Mouse (Mus musculus): ENCODE data around the gene Slc5a11.

Slc5a11 gene

DNA sequence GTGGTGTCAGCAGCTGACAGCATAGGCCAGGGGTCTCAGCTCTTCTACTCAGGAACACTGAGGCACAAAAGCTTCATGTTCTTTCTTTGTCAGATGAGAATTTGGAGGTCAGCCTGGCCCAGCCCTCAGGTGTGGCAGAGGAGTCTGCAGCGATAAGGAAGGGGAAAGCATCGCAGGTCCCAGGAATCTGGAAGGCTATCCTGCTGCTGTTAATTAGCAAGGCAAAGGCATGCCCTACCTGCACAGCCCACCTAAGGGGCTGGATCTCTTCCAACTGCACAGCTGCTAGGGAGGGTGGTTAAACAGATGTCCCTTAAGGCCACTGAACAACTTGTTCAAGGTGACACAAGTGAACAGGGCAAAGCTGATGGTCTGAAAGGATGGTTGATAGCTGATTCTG is 558 bp downstream of the Slc5a11 start:
- DNase-seq: no peak

DNA sequence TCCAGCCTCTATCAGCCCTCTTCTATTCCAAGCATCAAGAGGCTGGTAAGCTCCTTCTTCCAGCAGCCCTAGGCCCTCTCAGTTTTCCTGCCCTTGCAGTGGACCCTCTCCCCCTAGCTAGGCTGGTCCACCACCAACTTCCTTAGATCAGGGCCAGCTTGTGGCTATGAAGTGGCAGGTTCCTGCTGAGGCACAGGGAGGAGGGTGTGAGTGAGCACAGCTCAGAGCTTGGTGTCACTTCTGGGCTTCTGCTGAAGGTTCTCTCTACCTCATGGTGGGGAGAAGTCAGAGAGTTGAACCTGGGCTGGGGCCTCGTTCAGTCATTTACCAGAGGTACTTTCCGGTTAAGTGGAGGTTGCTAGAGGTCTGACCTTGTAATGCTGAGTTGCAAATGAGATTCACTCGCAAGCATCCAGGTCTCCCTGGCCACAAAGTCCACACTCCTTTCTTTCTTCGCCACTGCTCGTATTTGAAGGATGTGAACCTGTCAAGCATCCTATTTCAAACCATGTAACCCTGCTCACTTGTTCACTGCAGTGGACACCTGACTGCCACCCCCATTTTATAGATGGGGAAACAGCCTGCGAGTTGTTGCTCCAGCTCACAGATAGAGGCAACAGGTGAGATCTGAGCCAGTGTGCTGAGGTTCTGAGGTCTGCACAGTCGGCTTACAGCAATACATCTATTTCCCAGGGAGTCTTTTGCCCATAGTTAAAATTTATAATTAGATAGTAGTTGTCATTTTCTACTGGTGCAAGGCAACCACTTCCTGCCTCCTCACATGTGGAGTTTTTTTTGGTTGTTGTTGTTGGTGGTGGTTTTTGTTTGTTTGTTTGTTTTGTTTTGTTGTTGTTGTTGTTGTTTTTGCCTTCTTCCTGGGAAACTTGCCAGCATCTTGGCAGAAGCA is 3.1 kb downstream of the Slc5a11 start:
- DNase-seq: no peak

DNA sequence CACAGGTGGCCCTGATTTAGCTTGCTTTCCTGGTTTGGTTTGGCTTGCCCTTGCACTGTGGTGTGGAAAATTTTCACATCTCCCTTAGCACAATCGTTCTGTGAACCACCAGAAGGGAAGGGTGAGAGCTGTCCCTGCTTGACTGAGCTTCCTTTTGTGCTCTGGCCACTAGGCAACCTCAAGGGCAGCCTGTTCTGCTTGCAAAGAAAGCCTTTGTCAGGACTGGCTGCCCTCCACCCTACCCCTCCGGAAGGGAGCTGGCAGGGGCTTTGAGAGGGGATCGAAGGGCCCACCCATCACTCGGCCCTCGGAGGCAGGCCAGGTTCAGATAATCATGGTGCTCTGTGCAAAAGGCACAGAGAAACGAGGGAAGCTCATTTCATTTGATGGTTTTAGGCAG is 4.0 kb downstream of the Slc5a11 start:
- DNase-seq: no peak

DNA sequence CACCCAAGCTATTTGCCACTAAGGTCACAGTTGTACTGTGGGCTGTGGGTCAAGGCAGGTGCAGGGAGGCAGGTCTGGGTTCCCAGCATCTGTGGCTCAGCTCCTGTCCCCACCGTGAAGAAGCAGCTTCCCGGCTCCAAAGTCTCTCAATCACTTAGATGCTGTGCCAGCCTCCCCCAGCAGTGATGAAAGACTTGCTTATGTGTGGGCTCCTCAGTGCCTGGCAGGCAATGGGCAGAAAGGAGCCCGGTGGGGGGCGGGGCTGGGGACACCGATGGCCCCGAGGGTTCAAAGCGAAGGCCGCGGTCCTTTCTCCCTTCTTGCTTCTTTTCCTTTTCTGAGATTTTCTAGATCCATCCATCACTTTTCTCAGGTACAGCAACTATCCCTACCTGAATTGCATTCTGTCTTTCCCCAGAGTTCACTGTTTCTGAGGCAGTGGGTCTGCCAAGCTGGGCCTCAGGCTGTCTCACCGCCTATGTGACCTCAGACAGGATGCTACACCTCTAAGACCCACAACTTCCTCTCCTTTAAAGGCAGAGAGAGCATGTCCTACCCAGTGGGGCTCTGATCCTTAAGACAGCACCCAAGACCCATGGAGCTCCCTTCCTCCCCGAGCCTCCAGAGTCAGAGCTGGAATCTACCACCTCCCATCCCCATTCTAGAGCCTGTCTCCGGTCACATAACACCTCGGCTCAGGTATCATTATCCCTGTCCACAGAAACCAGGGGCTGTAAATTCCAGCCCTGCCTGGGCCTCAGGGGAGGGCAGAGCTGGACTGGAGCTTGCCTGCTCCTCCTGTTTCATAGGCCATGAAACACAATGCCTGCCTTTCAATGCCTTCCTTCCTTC is 5.4 kb downstream of the Slc5a11 start:
- DNase-seq: no peak

DNA sequence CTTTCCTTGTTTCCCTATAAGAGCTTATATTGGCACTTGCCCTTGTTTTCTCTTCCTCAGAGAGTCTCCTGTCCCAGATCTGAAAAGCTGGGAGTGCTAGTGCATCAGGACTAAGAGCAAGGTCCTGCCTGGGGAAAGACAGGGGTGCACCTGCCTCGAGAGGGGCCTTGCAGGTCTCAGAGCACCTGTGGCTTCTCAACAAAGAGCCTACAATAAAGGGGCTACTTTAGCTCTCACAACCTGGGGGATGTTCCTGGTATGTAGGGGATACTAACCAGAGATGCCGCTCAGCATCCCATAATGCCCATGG is 6.0 kb downstream of the Slc5a11 start:
- DNase-seq: no peak

DNA sequence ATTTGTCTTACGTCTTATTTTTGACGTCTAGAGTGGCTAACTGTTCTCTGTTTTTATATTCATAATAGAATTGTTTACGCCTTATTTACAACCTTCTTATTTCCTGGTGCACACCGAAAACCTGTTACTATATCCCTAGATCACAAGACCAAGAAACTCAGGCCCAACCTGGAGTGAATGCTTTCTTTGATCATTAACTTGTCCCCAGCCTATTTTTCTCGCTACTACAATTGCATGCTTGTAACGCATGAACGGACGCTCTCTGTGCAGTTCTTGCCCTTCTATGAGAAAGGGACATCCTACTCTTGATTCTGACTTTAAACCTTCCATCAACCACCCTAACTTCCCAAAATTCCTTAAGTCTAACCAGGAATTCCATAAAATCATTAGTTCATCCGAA is 9.5 kb downstream of the Slc5a11 start:
- no peak for DNase-seq

DNA sequence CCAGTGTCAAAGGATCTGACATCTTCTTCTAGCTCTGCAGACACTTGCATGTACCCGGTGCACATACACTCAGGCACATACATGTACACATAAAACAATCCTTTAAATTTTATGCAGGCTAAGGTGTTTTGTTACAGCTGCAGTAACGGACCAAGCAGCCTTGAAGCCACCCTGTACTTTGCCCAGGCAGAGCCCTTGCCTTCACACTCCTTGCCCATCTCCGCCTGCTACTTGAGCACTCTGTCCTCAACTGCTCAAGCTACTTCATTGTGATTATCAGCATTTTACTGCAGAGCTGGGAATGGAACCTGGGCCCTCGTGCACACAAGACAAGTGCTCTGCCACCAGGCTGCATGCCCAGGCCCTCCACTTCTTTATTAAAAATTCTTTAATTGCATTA is 10.6 kb downstream of the Slc5a11 start:
- no peak for DNase-seq

DNA sequence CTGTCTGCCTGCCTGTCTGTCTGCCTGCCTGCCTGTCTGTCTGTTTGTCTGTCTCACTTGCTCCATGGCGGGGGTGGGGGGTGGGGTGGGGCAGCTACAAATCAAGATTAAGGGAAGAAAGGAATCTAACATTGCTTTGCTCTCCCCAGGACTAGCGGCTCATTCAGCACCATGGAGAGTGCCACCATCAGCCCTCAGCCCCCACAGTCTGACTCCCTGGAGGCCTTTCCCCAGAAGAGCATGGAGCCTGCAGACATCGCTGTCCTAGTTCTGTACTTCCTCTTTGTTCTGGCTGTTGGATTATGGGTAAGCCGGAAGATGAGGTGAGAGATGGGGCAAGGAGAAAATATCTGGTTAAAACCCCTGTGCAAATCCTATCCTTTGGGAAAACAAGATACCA is 20.9 kb downstream of the Slc5a11 start:
- DNase-seq: no peak

DNA sequence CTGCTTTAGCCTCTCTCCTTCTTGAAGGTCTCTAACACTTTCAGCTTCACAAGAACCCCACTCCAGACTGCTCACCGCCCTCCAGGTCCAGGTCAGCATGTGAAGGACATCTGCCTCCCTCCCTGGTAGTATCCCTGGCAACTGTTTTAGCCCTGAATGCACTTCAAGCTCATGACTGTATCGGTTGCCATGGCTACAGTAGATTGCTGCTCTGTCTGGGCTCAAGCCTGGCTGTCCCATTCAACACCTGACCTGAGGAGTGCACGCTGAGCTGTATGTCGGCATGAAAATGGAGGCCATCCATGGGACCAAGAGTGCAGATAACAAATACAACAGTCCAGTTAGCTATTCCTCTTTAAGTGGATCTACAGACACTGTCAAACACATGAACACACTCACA is 24.0 kb downstream of the Slc5a11 start:
- no peak for DNase-seq

DNA sequence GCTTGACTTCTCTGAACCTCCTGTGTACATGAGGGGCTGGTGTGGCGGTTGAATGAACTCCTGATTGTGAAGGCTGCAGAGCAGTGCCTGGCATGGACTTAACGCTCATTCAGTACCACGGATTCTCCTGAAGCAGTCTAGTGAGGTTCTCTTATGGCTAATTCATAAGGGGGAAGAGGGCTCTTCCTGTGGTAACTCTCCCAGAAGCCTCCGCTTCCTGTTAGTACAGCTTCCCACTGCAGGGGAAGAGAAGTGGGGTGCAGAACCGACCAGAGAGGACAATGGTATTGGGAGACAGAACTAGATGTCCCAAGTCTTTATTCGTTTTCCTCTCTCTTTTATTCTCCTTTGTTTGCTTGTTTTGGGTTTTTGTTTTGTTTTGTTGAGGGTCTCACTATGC is 25.5 kb downstream of the Slc5a11 start:
- DNase-seq: no peak

DNA sequence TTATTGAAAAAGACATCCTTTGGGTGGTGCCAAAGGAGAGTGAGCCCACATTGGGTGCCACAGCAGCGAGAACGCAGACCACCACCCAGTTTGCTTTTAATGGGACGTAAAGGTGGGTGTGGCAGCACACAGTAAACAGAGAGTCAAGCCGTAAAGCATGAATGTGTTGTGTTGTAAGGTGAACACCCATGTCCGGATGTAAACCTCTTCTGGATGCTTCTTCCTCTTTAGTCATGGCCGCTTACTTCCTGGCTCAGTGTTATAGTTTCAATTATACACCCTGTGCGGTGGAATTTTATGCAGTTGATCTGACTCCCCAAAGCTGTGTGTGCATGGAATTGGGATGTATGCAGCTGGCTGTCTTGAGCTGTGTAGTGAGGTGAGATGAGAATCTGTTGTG is 27.7 kb downstream of the Slc5a11 start:
- no peak for DNase-seq

DNA sequence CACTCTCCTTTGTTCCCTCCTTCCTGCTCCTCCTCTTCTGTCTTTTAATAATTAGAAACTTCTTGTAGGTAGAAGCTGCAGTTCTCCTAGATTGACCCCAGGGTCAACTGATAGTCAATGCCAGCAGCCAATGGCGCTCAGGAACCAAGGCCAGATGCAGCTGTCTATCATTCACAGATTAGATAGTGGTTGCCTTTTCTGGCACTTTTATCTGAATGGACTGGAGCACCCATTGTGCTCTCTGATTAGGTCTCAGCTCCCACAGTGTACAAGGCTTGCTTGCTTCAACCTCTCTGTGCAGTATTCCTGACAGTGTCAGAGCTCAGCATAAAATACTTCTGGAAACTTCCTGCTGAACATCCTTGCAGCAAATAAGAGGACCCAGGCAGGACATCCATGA is 30.3 kb downstream of the Slc5a11 start:
- no peak for DNase-seq

DNA sequence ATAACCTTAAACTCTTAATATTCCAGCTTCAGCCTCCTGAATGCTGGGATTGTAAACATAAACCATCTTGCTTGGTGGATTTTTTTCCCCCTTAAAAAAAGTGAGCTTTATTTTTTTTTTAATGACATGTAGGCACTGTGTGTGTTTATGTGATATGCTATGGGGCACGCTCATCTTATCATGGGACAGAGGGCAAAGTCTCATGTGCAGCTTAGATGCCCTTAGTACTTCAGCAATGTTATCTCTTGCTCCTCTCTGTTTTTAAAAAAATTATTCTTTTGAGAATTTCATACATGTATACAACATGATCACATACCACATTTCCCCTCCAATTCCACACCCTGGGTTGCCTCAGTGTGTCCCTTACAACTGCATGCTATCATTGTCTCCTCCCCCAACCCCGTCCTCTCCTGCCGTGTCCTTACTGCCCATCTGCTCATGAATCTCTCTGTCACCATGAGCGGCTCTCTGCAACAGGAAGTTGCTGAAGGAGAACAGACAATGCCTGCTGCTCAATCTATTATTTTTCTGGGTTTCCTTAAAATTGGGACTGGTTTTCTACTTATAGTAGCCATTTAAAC is 32.0 kb downstream of the Slc5a11 start:
- no peak for DNase-seq

DNA sequence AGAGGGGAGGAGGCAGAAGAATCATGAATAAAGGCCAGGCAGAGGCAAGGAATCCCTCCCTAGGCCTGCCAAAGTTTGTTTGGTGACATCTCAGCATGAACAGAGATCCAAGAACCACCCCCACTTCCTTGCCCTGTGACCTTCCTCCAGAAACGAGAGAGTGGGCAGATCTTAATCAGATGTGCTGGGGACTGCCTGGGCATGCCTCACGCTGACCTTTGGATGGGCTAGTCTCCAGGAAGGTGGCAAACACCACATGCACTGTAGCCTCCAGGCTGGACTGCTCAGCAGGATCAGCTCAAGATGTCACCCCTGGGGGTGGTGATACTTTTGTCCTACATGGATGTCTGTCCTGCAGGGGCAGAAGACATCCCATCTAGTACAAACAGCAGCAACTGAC is 33.6 kb downstream of the Slc5a11 start:
- no peak for DNase-seq

DNA sequence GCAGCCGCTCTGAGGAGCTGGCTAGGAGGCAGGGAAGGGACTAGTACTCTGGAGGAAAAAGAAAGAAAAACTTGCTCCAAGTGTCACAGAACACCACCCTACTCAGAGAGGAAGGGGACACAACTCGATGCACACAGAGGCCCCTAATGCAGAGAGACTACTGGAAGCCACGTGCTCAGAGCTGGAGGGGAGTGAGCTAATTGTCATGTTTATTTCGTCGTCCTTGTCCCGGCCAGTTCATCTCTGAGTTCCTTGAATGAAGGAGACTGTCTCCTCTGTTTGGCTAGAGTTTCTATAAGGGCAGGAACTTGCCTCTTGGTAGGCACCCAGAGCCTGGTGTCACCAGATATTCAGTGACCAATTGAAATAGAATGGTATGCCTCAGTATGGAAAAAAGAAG is 36.8 kb downstream of the Slc5a11 start:
- DNase-seq: no peak

DNA sequence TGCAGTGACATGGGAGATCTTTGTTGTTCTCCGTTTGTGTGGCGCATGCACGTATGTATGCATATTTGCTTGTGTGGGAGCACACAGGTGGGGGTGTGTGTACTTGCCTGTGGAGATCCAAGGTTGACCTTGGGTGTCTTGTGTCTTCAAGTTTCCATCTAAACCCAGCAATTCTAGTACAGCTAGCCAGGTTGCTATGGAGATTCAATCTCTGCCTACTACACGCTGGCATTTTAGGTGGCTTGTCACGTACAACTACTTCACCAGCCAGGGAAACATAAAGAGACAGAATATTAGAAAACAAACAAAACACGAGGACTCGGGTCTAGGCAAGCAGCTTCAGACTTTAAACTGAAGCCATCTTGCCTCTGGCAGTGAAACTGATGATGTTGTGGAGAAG is 38.8 kb downstream of the Slc5a11 start:
- DNase-seq: no peak

DNA sequence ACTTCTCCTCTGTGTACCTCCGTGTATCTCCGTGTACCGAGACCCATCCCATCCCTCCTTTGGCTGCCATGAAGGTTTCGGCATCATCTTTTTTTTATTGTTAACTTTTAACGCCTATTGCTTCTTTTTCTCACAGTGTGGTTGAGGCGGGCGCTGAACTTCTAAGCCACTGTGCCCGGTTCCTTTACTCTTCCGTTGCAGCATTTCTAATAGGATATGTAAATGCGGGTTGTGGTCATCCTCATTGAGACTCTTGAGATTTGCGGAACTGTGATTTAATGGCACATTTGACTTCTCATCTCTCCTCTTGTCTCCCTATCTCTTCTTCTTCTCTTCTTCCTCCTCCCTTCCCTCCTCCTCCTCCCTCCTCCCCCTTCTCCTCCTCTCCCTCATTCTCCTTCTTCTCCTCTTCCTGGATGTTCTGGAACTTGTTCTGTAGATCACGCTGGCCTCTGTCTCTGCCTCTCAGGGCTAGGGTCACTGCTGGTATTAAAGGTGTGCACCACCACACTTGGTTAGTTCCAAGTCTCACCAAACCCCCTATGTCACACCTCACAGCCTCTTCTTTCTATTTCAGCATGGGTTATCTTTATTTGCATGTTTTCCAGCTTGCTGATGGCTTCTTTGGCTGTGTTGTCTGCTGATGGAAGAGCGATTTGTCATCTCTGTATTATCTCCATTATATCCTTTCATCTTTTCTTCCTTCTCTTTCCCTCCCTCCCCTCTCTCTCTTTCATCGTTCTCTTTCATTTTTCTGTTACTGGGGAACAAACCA is 39.8 kb downstream of the Slc5a11 start:
- no peak for DNase-seq

DNA sequence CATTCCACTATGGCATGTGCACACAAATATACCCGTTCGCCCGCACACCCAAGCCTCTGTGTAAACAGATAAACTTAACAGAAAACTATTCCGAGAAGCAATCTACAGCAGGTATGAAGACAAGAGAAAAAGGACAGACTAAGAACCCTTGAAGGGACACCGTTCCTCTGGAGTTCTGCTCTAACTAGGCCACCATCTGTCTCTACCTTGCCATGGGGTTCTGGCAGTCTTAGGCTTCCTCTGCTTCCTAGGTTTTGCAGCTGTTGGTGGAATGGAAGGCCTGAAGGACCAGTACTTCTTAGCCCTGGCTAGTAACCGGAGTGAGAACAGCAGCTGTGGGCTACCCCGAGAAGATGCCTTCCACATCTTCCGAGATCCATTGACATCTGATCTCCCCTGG is 43.5 kb downstream of the Slc5a11 start:
- DNase-seq: peak; percentile 19

DNA sequence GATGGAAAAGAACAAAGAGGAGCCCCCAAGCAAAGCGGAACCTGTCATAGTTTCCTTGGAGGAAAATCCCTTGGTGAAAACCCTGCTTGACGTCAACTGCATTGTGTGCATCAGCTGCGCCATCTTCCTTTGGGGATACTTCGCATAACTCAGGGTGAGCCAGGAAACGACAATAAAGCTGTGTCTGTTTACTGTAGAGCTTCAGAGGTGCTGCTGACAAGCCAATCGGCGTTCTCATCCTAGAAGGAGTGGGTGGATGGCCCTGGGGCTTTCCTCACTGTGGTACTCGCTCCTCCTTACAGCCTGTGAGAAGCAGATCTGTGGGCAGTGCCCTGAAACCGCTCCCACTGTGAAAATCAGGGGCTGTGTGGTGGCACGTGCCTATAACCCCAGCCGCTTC is 58.5 kb downstream of the Slc5a11 start:
- no peak for DNase-seq

DNA sequence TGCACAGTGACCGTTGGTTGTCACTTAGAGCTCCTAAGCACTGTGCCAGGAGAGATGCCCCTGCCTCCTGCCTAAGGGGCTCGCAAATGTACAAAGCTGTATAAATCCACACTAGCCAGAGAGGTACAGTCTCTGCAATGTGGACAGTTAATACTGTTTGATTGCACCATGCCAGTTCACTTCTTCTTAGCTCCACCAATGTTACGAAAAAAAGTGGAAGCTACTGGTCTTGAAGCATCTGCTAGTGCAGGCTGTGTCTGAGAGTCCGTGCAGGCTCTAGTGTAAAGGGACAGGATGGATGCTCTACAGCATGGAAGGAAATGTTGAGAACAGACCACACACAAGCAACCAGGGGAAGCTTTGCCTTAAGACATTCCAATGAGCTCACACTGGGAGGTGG is 62.0 kb downstream of the Slc5a11 start:
- no peak for DNase-seq

DNA sequence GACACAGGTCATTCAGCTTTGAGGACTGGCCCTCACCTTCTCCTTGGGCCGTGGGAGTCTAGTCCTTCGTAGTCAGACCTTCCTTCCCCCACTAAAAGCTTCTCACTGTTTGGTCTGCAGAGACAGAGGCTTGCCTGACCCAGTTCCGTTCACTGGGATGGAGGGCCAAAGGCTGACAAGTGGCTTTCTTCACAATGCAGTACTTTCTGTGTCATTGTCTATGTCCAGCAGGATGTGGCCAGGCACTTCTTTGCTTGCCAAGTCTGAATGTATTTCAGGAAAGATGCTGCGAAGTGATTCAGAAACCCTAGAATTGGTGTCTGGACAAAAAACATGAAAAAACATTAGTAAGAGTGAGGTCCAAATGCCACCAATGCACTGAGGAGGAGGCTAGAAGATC is 65.2 kb downstream of the Slc5a11 start:
- no peak for DNase-seq

DNA sequence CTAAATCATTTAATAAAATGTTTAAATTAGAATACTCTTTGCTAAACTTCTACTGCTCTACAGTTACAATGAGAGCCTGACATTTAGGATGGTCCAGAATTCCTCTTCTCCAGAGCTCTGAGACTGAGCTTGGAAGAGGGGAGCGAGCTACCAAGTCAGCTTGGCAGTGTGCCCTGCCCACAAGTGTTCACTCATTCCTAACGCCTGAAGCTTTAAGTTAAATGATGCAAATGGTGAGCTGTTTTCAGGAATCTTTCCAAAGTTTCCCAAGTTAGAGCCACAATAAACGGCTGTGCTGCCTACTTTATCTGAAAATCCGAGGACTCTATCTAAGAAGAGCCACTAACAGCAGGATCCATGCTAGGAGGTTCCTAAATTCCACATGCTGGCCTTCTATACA is 69.2 kb downstream of the Slc5a11 start:
- DNase-seq: no peak

DNA sequence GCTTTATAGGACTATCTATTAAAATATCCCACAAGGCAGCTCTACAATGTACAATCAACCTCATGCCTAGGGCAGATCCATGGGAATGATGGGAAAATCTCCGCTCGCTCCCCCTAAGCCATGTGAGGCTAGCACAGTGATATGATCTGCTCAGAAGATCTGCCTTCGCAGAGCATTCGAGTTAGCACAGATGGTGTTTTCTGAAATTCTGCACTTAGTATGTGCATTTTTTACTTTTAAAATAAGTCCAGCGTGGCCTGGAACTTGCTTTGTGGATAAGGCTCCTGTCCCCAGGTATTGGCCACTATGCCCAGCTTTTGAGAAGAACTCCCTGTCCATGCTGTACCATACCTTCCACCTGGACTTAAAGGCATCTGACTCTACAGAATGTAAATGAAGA is 71.3 kb downstream of the Slc5a11 start:
- no peak for DNase-seq
